Mouse (Mus musculus): ENCODE measurements around the gene Mmrn2. TPM values are rescaled to one million over a fixed set of nuclear protein-coding genes. Genes with fewer than 3 reads are reported as not detected.

Gene Mmrn2
- polyA plus RNA-seq (2012; ENCODE audit: insufficient read depth, insufficient read length, low replicate concordance, missing spikeins): not detected in 2 replicates

DNA sequence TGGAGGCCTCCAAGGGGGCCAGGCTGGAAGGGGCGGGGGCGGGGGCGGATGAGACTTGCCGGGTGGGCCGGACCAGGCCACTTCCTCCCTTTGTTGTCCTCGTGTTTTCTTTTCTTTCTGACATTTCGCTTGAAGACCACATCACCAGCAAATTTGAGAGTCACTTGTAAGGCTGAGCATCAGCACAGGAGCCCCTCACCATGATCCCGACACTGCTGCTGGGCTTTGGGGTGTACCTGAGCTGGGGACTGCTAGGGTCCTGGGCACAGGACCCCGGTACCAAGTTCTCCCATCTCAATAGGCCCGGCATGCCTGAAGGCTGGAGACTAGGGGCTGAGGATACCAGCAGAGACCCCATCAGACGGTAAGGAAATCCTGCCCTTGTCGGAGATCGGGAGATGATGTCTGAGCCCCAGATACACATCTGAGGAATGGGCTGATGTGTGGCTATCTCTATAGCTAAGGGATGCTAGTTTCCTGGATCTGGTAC lies at the start of gene Mmrn2:
Gene Mmrn2 (plus strand): TSS at position 51 of the 490 bp plus-strand sequence.
- H3K27ac ChIP-seq (ENCODE audit: insufficient read depth, low read depth, low read length): no peak within 1 kb of the TSS
- no peak within 1 kb of the TSS for H3K4me3 ChIP-seq (ENCODE audit: insufficient read depth, low read depth, low read length)
- WGBS: 84% methylated on average over 13 of the region's 13 CpGs
- peaks cover 7% of the 10 kb centered on the region for H3K4me1 ChIP-seq (ENCODE audit: control insufficient read depth, insufficient read depth, low read length)
- TF ChIP-seq POLR2A (IDR thresholded peaks at IDR 0.05; ENCODE audit: insufficient read depth, low read depth, low read length) (no peak), CTCF (IDR thresholded peaks at IDR 0.05; ENCODE audit: insufficient read depth, low read depth, low read length) (no peak)

DNA sequence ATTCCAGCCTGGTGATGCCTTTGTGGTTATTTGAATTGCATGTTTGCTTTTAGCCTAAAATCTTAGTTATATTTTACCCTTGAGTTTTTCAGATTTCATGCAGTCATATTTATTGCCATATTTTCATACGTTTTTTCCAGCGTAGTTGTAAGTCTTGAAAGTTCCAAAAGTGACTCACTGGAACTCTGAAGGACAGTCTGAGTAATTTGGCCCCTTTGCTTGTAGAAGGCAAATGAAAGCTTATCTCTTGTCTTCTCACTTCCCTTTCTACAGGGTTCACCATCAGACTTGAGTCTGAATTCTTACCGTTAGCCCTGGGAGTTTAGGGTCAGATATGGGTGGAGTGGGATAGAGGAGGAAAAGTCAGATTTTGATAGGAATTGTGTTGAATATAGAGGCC lies 48.7 kb upstream of the Mmrn2 start:
- TF ChIP-seq CTCF (IDR thresholded peaks at IDR 0.05; ENCODE audit: insufficient read depth, low read depth, low read length): no peak
- TF ChIP-seq POLR2A (IDR thresholded peaks at IDR 0.05; ENCODE audit: insufficient read depth, low read depth, low read length): no peak
- no peaks in the 10 kb centered on the region for H3K4me1 ChIP-seq (ENCODE audit: control insufficient read depth, insufficient read depth, low read length)
- H3K4me3 ChIP-seq (ENCODE audit: insufficient read depth, low read depth, low read length): no peak overlapping the region
- WGBS: 95% methylated on average over 3 of the region's 3 CpGs
- no peak overlapping the region for H3K27ac ChIP-seq (ENCODE audit: insufficient read depth, low read depth, low read length)

DNA sequence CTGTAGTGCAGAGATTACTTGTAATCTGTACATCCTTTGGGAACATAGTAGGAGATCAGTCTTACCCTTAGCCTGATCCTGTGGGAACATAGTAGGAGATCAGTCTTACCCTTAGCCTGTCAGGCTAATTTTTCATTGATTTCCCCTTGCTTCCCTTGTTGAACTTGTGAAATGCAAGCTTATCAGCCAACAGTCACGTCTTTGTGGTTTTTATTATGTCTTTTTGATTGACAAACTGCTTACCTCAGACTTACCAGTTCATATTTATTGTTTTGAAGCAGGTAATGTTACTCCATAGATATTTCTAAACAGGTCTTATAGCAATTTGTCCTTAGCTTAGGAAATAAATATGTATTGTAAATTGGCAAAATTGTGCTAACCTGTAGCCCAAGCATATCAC lies 47.6 kb upstream of the Mmrn2 start:
- WGBS: 78% methylated on average over 1 of the region's 1 CpGs
- no peak overlapping the region for H3K4me3 ChIP-seq (ENCODE audit: insufficient read depth, low read depth, low read length)
- TF ChIP-seq POLR2A (IDR thresholded peaks at IDR 0.05; ENCODE audit: insufficient read depth, low read depth, low read length) (no peak), CTCF (IDR thresholded peaks at IDR 0.05; ENCODE audit: insufficient read depth, low read depth, low read length) (no peak)
- H3K27ac ChIP-seq (ENCODE audit: insufficient read depth, low read depth, low read length): no peak overlapping the region
- H3K4me1 ChIP-seq (ENCODE audit: control insufficient read depth, insufficient read depth, low read length): no peaks in the 10 kb centered on the region

DNA sequence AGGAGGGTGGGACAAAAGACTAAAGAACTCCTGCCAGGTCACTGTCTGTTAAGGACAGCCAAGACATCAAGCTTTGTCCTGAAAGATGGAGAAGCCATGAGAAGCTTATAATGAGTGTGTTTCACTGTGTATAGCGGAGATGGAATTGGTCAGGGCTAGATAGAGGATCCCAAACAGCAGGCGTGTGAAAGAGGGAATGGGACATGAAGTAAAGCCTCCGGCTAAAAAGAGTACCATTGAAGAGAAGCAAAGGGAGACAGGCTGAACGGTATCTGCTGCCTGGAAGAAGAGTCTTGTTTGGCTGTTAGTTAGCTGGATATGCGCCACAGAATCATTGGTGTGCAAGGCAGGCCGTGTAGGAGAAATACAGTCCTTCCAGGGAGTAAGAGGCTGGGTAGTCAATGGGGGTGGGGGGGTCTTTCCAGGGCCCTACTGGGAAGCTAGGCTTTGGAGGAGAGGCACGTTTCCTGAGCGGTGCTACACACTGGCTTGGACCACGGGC lies 44.6 kb upstream of the Mmrn2 start:
- Histone ChIP-seq H3K4me1 (ENCODE audit: control insufficient read depth, insufficient read depth, low read length) (no peaks in the 10 kb centered on the region), H3K27ac (ENCODE audit: insufficient read depth, low read depth, low read length) (no peak overlapping the region), H3K4me3 (ENCODE audit: insufficient read depth, low read depth, low read length) (no peak overlapping the region)
- 73% methylated on average over 9 of the region's 9 CpGs for WGBS
- no peak for TF ChIP-seq POLR2A (IDR thresholded peaks at IDR 0.05; ENCODE audit: insufficient read depth, low read depth, low read length)

DNA sequence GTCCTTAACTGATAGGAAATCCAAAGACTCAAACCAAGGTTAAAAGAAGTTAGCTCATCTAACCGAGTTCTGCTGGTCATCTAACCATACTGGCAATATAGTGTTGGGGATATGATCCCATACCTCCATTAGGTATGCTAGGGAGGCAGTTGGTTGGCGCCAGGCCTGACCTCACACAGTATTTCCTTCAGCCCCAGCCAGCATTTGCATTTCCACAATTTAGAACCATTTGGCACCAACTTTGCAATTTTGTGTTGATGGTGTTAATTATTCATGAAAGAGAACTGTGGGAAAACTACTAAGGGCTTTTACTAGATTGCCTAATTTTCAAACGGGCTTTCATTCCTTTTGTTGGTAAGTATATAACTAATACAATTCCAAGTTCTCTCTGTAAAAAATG lies 43.4 kb upstream of the Mmrn2 start:
- Histone ChIP-seq H3K4me3 (ENCODE audit: insufficient read depth, low read depth, low read length) (no peak overlapping the region), H3K27ac (ENCODE audit: insufficient read depth, low read depth, low read length) (no peak overlapping the region), H3K4me1 (ENCODE audit: control insufficient read depth, insufficient read depth, low read length) (no peaks in the 10 kb centered on the region)
- WGBS: 57% methylated on average over 3 of the region's 3 CpGs
- TF ChIP-seq CTCF (IDR thresholded peaks at IDR 0.05; ENCODE audit: insufficient read depth, low read depth, low read length) (no peak), POLR2A (IDR thresholded peaks at IDR 0.05; ENCODE audit: insufficient read depth, low read depth, low read length) (no peak)

DNA sequence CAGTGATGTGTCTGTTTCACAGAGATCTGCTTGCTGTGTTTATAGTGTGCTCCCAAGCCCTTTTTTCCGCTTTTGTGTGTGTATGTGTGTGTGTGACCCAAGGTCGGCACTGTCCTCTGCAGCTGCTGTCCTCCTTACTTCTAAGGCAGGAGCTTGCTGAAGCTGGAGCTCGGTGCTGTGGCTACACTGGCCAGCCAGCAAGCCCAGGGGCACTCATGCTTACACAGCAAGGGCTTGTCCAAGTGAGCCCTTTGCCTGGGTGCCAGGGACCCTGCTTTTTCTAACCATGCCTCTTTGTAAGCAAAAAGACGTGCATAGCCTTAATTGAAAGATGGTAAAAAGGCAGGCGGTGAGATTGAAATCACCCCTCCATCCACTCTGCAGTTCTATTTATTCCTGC lies 42.8 kb upstream of the Mmrn2 start:
- Histone ChIP-seq H3K4me3 (ENCODE audit: insufficient read depth, low read depth, low read length) (no peak overlapping the region), H3K4me1 (ENCODE audit: control insufficient read depth, insufficient read depth, low read length) (no peaks in the 10 kb centered on the region), H3K27ac (ENCODE audit: insufficient read depth, low read depth, low read length) (no peak overlapping the region)
- no peak for TF ChIP-seq POLR2A (IDR thresholded peaks at IDR 0.05; ENCODE audit: insufficient read depth, low read depth, low read length)
- TF ChIP-seq CTCF (IDR thresholded peaks at IDR 0.05; ENCODE audit: insufficient read depth, low read depth, low read length): no peak
- WGBS: 60% methylated on average over 5 of the region's 5 CpGs

DNA sequence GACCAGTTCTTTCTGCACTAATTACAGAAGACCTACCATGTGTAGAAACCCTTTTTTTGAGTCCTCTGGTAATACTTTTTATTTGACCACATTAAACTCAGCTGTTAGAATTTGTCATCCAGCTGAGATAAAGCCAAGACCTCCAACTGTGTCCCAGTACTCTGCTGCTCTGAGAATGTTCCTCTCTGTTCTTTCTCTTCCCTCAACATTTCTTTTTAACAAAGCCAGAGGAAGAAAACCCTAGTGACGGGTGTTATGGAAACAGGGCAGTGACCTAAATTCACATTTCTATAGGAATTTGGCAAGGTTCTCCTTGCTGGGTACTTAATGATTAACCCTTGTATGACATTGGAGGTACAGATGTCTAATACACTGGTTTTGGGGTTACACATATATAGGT lies 35.8 kb upstream of the Mmrn2 start:
- H3K4me3 ChIP-seq (ENCODE audit: insufficient read depth, low read depth, low read length): no peak overlapping the region
- no peak overlapping the region for H3K27ac ChIP-seq (ENCODE audit: insufficient read depth, low read depth, low read length)
- TF ChIP-seq CTCF (IDR thresholded peaks at IDR 0.05; ENCODE audit: insufficient read depth, low read depth, low read length) (no peak), POLR2A (IDR thresholded peaks at IDR 0.05; ENCODE audit: insufficient read depth, low read depth, low read length) (no peak)
- H3K4me1 ChIP-seq (ENCODE audit: control insufficient read depth, insufficient read depth, low read length): no peaks in the 10 kb centered on the region
- WGBS: 61% methylated on average over 1 of the region's 1 CpGs

DNA sequence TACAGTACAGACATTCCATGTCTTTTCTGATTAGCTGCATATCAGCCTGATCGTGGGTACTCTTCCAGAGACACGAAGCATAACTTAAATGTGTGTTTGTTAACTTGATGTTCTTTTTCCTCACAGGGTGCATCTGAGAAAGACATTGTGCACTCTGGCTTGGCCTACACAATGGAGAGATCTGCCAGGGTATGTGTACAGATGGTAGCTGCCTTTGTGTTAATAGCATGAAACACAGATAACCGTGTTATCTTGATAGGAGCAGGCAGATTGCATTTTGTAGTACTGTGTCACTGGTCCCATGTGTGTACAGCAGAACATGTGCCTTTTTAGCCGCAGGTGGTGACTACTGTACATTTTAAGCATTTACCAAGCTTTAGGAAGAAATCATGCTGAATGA lies 33.3 kb upstream of the Mmrn2 start:
- Histone ChIP-seq H3K4me3 (ENCODE audit: insufficient read depth, low read depth, low read length) (no peak overlapping the region), H3K27ac (ENCODE audit: insufficient read depth, low read depth, low read length) (no peak overlapping the region), H3K4me1 (ENCODE audit: control insufficient read depth, insufficient read depth, low read length) (no peaks in the 10 kb centered on the region)
- WGBS: 88% methylated on average over 4 of the region's 4 CpGs
- TF ChIP-seq POLR2A (IDR thresholded peaks at IDR 0.05; ENCODE audit: insufficient read depth, low read depth, low read length) (no peak), CTCF (IDR thresholded peaks at IDR 0.05; ENCODE audit: insufficient read depth, low read depth, low read length) (no peak)

DNA sequence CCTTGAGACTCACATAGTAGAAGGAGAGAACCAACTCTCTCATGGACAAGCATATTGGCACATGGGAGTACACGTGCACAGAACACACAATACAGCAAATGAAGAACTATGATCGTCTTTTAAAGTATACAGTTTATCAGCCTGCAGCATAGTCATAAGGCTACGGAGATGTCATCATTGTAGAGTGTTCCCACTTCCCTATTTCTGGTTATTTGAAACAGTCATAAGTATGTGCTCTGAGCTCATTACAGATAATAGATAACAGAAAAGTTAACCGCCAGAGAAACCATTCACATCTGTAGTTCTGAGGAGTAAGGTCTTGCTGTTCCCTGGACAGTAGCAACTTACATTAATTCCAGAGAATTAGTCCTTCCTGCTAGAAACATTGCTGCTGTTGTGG lies 32.2 kb upstream of the Mmrn2 start:
- 90% methylated on average over 4 of the region's 4 CpGs for WGBS
- H3K27ac ChIP-seq (ENCODE audit: insufficient read depth, low read depth, low read length): no peak overlapping the region
- no peak overlapping the region for H3K4me3 ChIP-seq (ENCODE audit: insufficient read depth, low read depth, low read length)
- TF ChIP-seq CTCF (IDR thresholded peaks at IDR 0.05; ENCODE audit: insufficient read depth, low read depth, low read length): no peak
- no peak for TF ChIP-seq POLR2A (IDR thresholded peaks at IDR 0.05; ENCODE audit: insufficient read depth, low read depth, low read length)
- H3K4me1 ChIP-seq (ENCODE audit: control insufficient read depth, insufficient read depth, low read length): no peaks in the 10 kb centered on the region

DNA sequence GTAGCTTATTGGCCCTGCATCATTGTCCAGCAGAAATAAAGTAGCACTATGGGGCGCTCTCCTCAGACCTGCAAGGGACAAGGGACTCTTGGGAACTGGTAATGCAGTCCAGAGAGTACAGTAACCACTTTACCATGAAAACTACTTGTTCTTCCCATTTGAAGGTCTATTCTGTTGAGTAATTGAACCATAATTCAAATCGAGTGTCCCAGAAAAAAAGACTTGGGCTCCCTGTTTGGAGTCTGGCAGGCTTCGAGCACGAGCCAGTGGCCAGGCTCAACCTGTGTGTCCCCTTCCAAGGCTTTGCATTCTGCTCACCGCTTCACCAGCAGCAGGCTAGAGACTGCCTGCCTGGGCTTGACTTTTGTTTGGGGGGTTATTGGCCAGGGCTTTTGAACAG lies 30.9 kb upstream of the Mmrn2 start:
- H3K4me1 ChIP-seq (ENCODE audit: control insufficient read depth, insufficient read depth, low read length): no peaks in the 10 kb centered on the region
- WGBS: 56% methylated on average over 5 of the region's 5 CpGs
- H3K27ac ChIP-seq (ENCODE audit: insufficient read depth, low read depth, low read length): no peak overlapping the region
- TF ChIP-seq CTCF (IDR thresholded peaks at IDR 0.05; ENCODE audit: insufficient read depth, low read depth, low read length) (no peak), POLR2A (IDR thresholded peaks at IDR 0.05; ENCODE audit: insufficient read depth, low read depth, low read length) (no peak)
- H3K4me3 ChIP-seq (ENCODE audit: insufficient read depth, low read depth, low read length): no peak overlapping the region

All from olfactory bulb, adult 2 months (tissue).